Mouse (Mus musculus): Measurements from ENCODE around the gene Daam1. TPM values are rescaled to one million over a fixed set of nuclear protein-coding genes. Genes with fewer than 3 reads are reported as not detected.
A peak's percentile ranks its signal among the peaks of the same experiment; 100 is the strongest.

Gene Daam1
- 33.0 and 55.2 TPM in 2 replicates for polyA plus RNA-seq (2014; fragmentation: Nextera tagmentation; extraction: Ambion mirVana)

GRCm38 (mm10) chr12:71830607-71831257 is at the start of gene Daam1:
Gene Daam1, plus strand, starts transcription at chr12:71831078.
- Histone ChIP-seq H3K4me1 (ENCODE audit: control insufficient read depth, insufficient read depth, low read length) (peaks cover 18% of the 10 kb centered on the region), H3K36me3 (ENCODE audit: control insufficient read depth, insufficient read depth, low read length) (no peaks in the 10 kb centered on the region), H3K27ac (ENCODE audit: low read depth, low read length) (peak within 1 kb of the TSS; percentile 92), H3K9ac (replicated peaks; ENCODE audit: low read depth, low read length) (peak within 1 kb of the TSS; percentile 97), H3K4me3 (ENCODE audit: low read depth, low read length) (peak within 1 kb of the TSS; percentile 96), H3K4me2 (ENCODE audit: low read depth, low read length) (peak within 1 kb of the TSS; percentile 76), H3K27me3 (ENCODE audit: control insufficient read depth, insufficient read depth, low read length) (no peaks in the 10 kb centered on the region), H3K9me3 (ENCODE audit: control insufficient read depth, low read length) (no peaks in the 10 kb centered on the region)
- ATAC-seq (ENCODE audit: low read depth) = peak; percentile 100
- WGBS = under 1% methylated on average over 35 of the region's 35 CpGs

- Histone ChIP-seq H3K9me3 (ENCODE audit: control insufficient read depth, low read length) (no peaks in the 10 kb centered on the region), H3K4me2 (ENCODE audit: low read depth, low read length) (no peak overlapping the region), H3K4me1 (ENCODE audit: control insufficient read depth, insufficient read depth, low read length) (peaks cover 5% of the 10 kb centered on the region; the same call in 1 of the 2 replicates), H3K9ac (replicated peaks; ENCODE audit: low read depth, low read length) (no peak overlapping the region), H3K36me3 (ENCODE audit: control insufficient read depth, insufficient read depth, low read length) (no peaks in the 10 kb centered on the region), H3K27ac (ENCODE audit: low read depth, low read length) (no peak overlapping the region), H3K27me3 (ENCODE audit: control insufficient read depth, insufficient read depth, low read length) (no peaks in the 10 kb centered on the region), H3K4me3 (ENCODE audit: low read depth, low read length) (no peak overlapping the region)
- WGBS = 65% methylated on average over 7 of the region's 7 CpGs
- ATAC-seq (ENCODE audit: low read depth) = no peak
Observed at GRCm38 (mm10) chr12:71781220-71781619, 49.7 kb upstream of the Daam1 start.

- no peaks in the 10 kb centered on the region for H3K4me1 ChIP-seq (ENCODE audit: control insufficient read depth, insufficient read depth, low read length)
- H3K9me3 ChIP-seq (ENCODE audit: control insufficient read depth, low read length) = no peaks in the 10 kb centered on the region
- no peak overlapping the region for H3K9ac ChIP-seq (replicated peaks; ENCODE audit: low read depth, low read length)
- no peak overlapping the region for H3K4me2 ChIP-seq (ENCODE audit: low read depth, low read length)
- H3K4me3 ChIP-seq (ENCODE audit: low read depth, low read length) = no peak overlapping the region
- no peaks in the 10 kb centered on the region for H3K27me3 ChIP-seq (ENCODE audit: control insufficient read depth, insufficient read depth, low read length)
- 86% methylated on average over 3 of the region's 3 CpGs for WGBS
- H3K36me3 ChIP-seq (ENCODE audit: control insufficient read depth, insufficient read depth, low read length) = no peaks in the 10 kb centered on the region
- no peak overlapping the region for H3K27ac ChIP-seq (ENCODE audit: low read depth, low read length)
- ATAC-seq (ENCODE audit: low read depth) = no peak
Observed at GRCm38 (mm10) chr12:71783970-71784369, 46.9 kb upstream of the Daam1 start.

GRCm38 (mm10) chr12:71784666-71785255 is 46.1 kb upstream of the Daam1 start:
- H3K4me2 ChIP-seq (ENCODE audit: low read depth, low read length) = no peak overlapping the region
- no peak for ATAC-seq (ENCODE audit: low read depth)

GRCm38 (mm10) chr12:71786521-71786920 is 44.4 kb upstream of the Daam1 start:
- Histone ChIP-seq H3K27ac (ENCODE audit: low read depth, low read length) (no peak overlapping the region), H3K27me3 (ENCODE audit: control insufficient read depth, insufficient read depth, low read length) (no peaks in the 10 kb centered on the region), H3K4me2 (ENCODE audit: low read depth, low read length) (no peak overlapping the region), H3K9ac (replicated peaks; ENCODE audit: low read depth, low read length) (no peak overlapping the region), H3K4me3 (ENCODE audit: low read depth, low read length) (no peak overlapping the region), H3K36me3 (ENCODE audit: control insufficient read depth, insufficient read depth, low read length) (no peaks in the 10 kb centered on the region), H3K9me3 (ENCODE audit: control insufficient read depth, low read length) (no peaks in the 10 kb centered on the region), H3K4me1 (ENCODE audit: control insufficient read depth, insufficient read depth, low read length) (no peaks in the 10 kb centered on the region)
- ATAC-seq (ENCODE audit: low read depth) = no peak

More at GRCm38 (mm10) chr12:71784666-71785255, 46.1 kb upstream of the Daam1 start:
- 56% methylated on average over 11 of the region's 11 CpGs for WGBS
- H3K4me1 ChIP-seq (ENCODE audit: control insufficient read depth, insufficient read depth, low read length) = no peaks in the 10 kb centered on the region
- no peaks in the 10 kb centered on the region for H3K36me3 ChIP-seq (ENCODE audit: control insufficient read depth, insufficient read depth, low read length)
- H3K27ac ChIP-seq (ENCODE audit: low read depth, low read length) = no peak overlapping the region
- no peak overlapping the region for H3K9ac ChIP-seq (replicated peaks; ENCODE audit: low read depth, low read length)
- H3K4me3 ChIP-seq (ENCODE audit: low read depth, low read length) = no peak overlapping the region
- no peaks in the 10 kb centered on the region for H3K9me3 ChIP-seq (ENCODE audit: control insufficient read depth, low read length)
- no peaks in the 10 kb centered on the region for H3K27me3 ChIP-seq (ENCODE audit: control insufficient read depth, insufficient read depth, low read length)

- H3K27me3 ChIP-seq (ENCODE audit: control insufficient read depth, insufficient read depth, low read length) = no peaks in the 10 kb centered on the region
- no peaks in the 10 kb centered on the region for H3K36me3 ChIP-seq (ENCODE audit: control insufficient read depth, insufficient read depth, low read length)
- H3K27ac ChIP-seq (ENCODE audit: low read depth, low read length) = no peak overlapping the region
- H3K4me2 ChIP-seq (ENCODE audit: low read depth, low read length) = no peak overlapping the region
- H3K4me3 ChIP-seq (ENCODE audit: low read depth, low read length) = no peak overlapping the region
- ATAC-seq (ENCODE audit: low read depth) = no peak
- 87% methylated on average over 4 of the region's 4 CpGs for WGBS
- H3K9ac ChIP-seq (replicated peaks; ENCODE audit: low read depth, low read length) = no peak overlapping the region
- no peaks in the 10 kb centered on the region for H3K9me3 ChIP-seq (ENCODE audit: control insufficient read depth, low read length)
- no peaks in the 10 kb centered on the region for H3K4me1 ChIP-seq (ENCODE audit: control insufficient read depth, insufficient read depth, low read length)
Observed at GRCm38 (mm10) chr12:71788791-71789190, 42.1 kb upstream of the Daam1 start.

- Histone ChIP-seq H3K9ac (replicated peaks; ENCODE audit: low read depth, low read length) (no peak overlapping the region), H3K36me3 (ENCODE audit: control insufficient read depth, insufficient read depth, low read length) (no peaks in the 10 kb centered on the region)
- WGBS = 89% methylated on average over 1 of the region's 1 CpGs
Observed at GRCm38 (mm10) chr12:71790581-71790980, 40.3 kb upstream of the Daam1 start.

GRCm38 (mm10) chr12:71793114-71793513 is 37.8 kb upstream of the Daam1 start:
- no peaks in the 10 kb centered on the region for H3K9me3 ChIP-seq (ENCODE audit: control insufficient read depth, low read length)
- 0 out of 2 replicates have a peak, but pooled peaks cover 4% of the 10 kb centered on the region for H3K4me1 ChIP-seq (ENCODE audit: control insufficient read depth, insufficient read depth, low read length)
- WGBS = 66% methylated on average over 2 of the region's 2 CpGs
- no peak overlapping the region for H3K9ac ChIP-seq (replicated peaks; ENCODE audit: low read depth, low read length)
- H3K27ac ChIP-seq (ENCODE audit: low read depth, low read length) = no peak overlapping the region
- H3K4me3 ChIP-seq (ENCODE audit: low read depth, low read length) = no peak overlapping the region
- no peak for ATAC-seq (ENCODE audit: low read depth)
- H3K27me3 ChIP-seq (ENCODE audit: control insufficient read depth, insufficient read depth, low read length) = no peaks in the 10 kb centered on the region
- no peak overlapping the region for H3K4me2 ChIP-seq (ENCODE audit: low read depth, low read length)
- no peaks in the 10 kb centered on the region for H3K36me3 ChIP-seq (ENCODE audit: control insufficient read depth, insufficient read depth, low read length)

More at GRCm38 (mm10) chr12:71790581-71790980, 40.3 kb upstream of the Daam1 start:
- Histone ChIP-seq H3K27me3 (ENCODE audit: control insufficient read depth, insufficient read depth, low read length) (no peaks in the 10 kb centered on the region), H3K4me1 (ENCODE audit: control insufficient read depth, insufficient read depth, low read length) (no peaks in the 10 kb centered on the region), H3K27ac (ENCODE audit: low read depth, low read length) (no peak overlapping the region), H3K4me2 (ENCODE audit: low read depth, low read length) (no peak overlapping the region), H3K9me3 (ENCODE audit: control insufficient read depth, low read length) (no peaks in the 10 kb centered on the region), H3K4me3 (ENCODE audit: low read depth, low read length) (no peak overlapping the region)
- no peak for ATAC-seq (ENCODE audit: low read depth)

- Histone ChIP-seq H3K4me3 (ENCODE audit: low read depth, low read length) (no peak overlapping the region), H3K27ac (ENCODE audit: low read depth, low read length) (no peak overlapping the region), H3K9me3 (ENCODE audit: control insufficient read depth, low read length) (no peaks in the 10 kb centered on the region), H3K27me3 (ENCODE audit: control insufficient read depth, insufficient read depth, low read length) (no peaks in the 10 kb centered on the region), H3K4me2 (ENCODE audit: low read depth, low read length) (no peak overlapping the region), H3K4me1 (ENCODE audit: control insufficient read depth, insufficient read depth, low read length) (0 out of 2 replicates have a peak, but pooled peaks cover 4% of the 10 kb centered on the region), H3K9ac (replicated peaks; ENCODE audit: low read depth, low read length) (no peak overlapping the region), H3K36me3 (ENCODE audit: control insufficient read depth, insufficient read depth, low read length) (no peaks in the 10 kb centered on the region)
- WGBS = 69% methylated on average over 4 of the region's 4 CpGs
- no peak for ATAC-seq (ENCODE audit: low read depth)
Observed at GRCm38 (mm10) chr12:71795626-71796025, 35.3 kb upstream of the Daam1 start.
